Mouse (Mus musculus) limb, embryonic 12.5 days (tissue): ENCODE measurements around the gene Cpm. TPM values are rescaled to one million over a fixed set of nuclear protein-coding genes. Genes with fewer than 3 reads are reported as not detected.
A peak's percentile ranks its signal among the peaks of the same experiment; 100 is the strongest.

ENCODE experiments used
- ATAC-seq: fragments of 200-750 bp; cut with Nextera tagmentation; 2 replicates; pipeline ENCODE4 v1.8.0; 2017; ENCODE audit warnings: low read depth, moderate TSS enrichment; ENCODE audit not compliant: insufficient number of reproducible peaks, insufficient read depth, low FRiP score, low TSS enrichment
- H3K27ac ChIP-seq: fragments of 300-500 bp; sonication (generic); 2 replicates; pipeline ENCODE4 v1.5.1; 2016; ENCODE audit warnings: mild to moderate bottlenecking, moderate library complexity
- H3K27me3 ChIP-seq: fragments of 300-500 bp; sonication (generic); 2 replicates; pipeline ENCODE4 v1.6.1; 2016; ENCODE audit warnings: mild to moderate bottlenecking, moderate library complexity
- H3K36me3 ChIP-seq: fragments of 300-500 bp; sonication (generic); 2 replicates; pipeline ENCODE4 v1.6.1; 2016; ENCODE audit warnings: mild to moderate bottlenecking, moderate library complexity
- H3K4me1 ChIP-seq: fragments of 300-500 bp; sonication (generic); replicated peaks from 2 replicates; pipeline ENCODE4 v1.6.1; 2016
- H3K4me2 ChIP-seq: fragments of 300-500 bp; sonication (generic); 2 replicates; pipeline ENCODE4 v1.6.1; 2016; ENCODE audit warnings: mild to moderate bottlenecking, moderate library complexity
- H3K4me3 ChIP-seq: fragments of 300-500 bp; sonication (generic); replicated peaks from 2 replicates; pipeline ENCODE4 v1.5.1; 2016; ENCODE audit warnings: mild to moderate bottlenecking
- H3K9ac ChIP-seq: fragments of 300-500 bp; sonication (generic); replicated peaks from 2 replicates; pipeline ENCODE4 v1.6.1; 2016; ENCODE audit warnings: mild to moderate bottlenecking, moderate library complexity
- H3K9me3 ChIP-seq: fragments of 300-500 bp; sonication (generic); 2 replicates; pipeline ENCODE4 v1.6.1; 2016; ENCODE audit warnings: mild to moderate bottlenecking, moderate library complexity
- WGBS: fragments of 180-500 bp; shearing (Covaris S2); methylation state at CpG from one replicate; pipeline ENCODE4 v1.1.7; 2016; 5-methylcytosine and 5-hydroxymethylcytosine counted together
- polyA plus RNA-seq: library from polyadenylated mRNA; unstranded; fragments of >200 nt; fragmentation: Nextera tagmentation; extraction: Ambion mirVana; gene quantifications from 2 replicates; pipeline ENCODE4 v1.2.1, GENCODE M21; 2016

The Cpm gene
- polyA plus RNA-seq, 1 experiment from 2014 or later, result 30.0 TPM

- no peak overlapping the region for H3K27ac ChIP-seq
- H3K9ac ChIP-seq, result no peak overlapping the region
- H3K4me2 ChIP-seq, result no peak overlapping the region
- H3K4me3 ChIP-seq, result no peak overlapping the region
- H3K4me1 ChIP-seq, result peaks cover 11% of the 10 kb centered on the region; the same call in 1 of the 2 replicates
- H3K36me3 ChIP-seq, result 0 out of 2 replicates have a peak, but pooled peaks cover 4% of the 10 kb centered on the region
- ATAC-seq, result no peak
- 86% methylated on average over 5 of the region's 5 CpGs for WGBS
- H3K27me3 ChIP-seq, result peaks cover 11% of the 10 kb centered on the region; the same call in 1 of the 2 replicates
- H3K9me3 ChIP-seq, result no peaks in the 10 kb centered on the region
These were observed 4.4 kb downstream of the Cpm start for GRCm38 (mm10) chr10:117633564-117634208.

- Histone ChIP-seq H3K4me1 (0 out of 2 replicates have a peak, but pooled peaks cover 6% of the 10 kb centered on the region), H3K4me3 (no peak overlapping the region), H3K36me3 (0 out of 2 replicates have a peak, but pooled peaks cover 4% of the 10 kb centered on the region), H3K9ac (no peak overlapping the region), H3K9me3 (no peaks in the 10 kb centered on the region), H3K27me3 (peaks cover 11% of the 10 kb centered on the region; the same call in 1 of the 2 replicates), H3K4me2 (no peak overlapping the region), H3K27ac (no peak overlapping the region)
- no peak for ATAC-seq
- 87% methylated on average over 10 of the region's 10 CpGs for WGBS
These were observed 5.2 kb downstream of the Cpm start for GRCm38 (mm10) chr10:117634323-117635030.

- no peaks in the 10 kb centered on the region for H3K9me3 ChIP-seq
- WGBS, result 91% methylated on average over 8 of the region's 8 CpGs
- ATAC-seq, result no peak
These were observed 5.9 kb downstream of the Cpm start for GRCm38 (mm10) chr10:117635078-117635771.

GRCm38 (mm10) chr10:117635823-117636589, 6.7 kb downstream of the Cpm start:
- Histone ChIP-seq H3K27ac (no peak overlapping the region), H3K36me3 (0 out of 2 replicates have a peak, but pooled peaks cover 4% of the 10 kb centered on the region), H3K4me1 (peaks cover 8% of the 10 kb centered on the region), H3K4me3 (no peak overlapping the region), H3K9me3 (no peaks in the 10 kb centered on the region), H3K27me3 (peaks cover 4% of the 10 kb centered on the region; the same call in 1 of the 2 replicates), H3K4me2 (no peak overlapping the region), H3K9ac (no peak overlapping the region)
- no peak for ATAC-seq
- WGBS, result 85% methylated on average over 3 of the region's 3 CpGs

More at GRCm38 (mm10) chr10:117635078-117635771, 5.9 kb downstream of the Cpm start:
- no peak overlapping the region for H3K4me2 ChIP-seq
- H3K36me3 ChIP-seq, result 0 out of 2 replicates have a peak, but pooled peaks cover 4% of the 10 kb centered on the region
- peaks cover 11% of the 10 kb centered on the region; the same call in 1 of the 2 replicates for H3K27me3 ChIP-seq
- no peak overlapping the region for H3K9ac ChIP-seq
- no peak overlapping the region for H3K4me3 ChIP-seq
- H3K4me1 ChIP-seq, result peaks cover 7% of the 10 kb centered on the region
- no peak overlapping the region for H3K27ac ChIP-seq

GRCm38 (mm10) chr10:117637062-117637744, 7.9 kb downstream of the Cpm start:
- Histone ChIP-seq H3K9me3 (no peaks in the 10 kb centered on the region), H3K4me3 (no peak overlapping the region), H3K27ac (no peak overlapping the region), H3K4me2 (no peak overlapping the region), H3K36me3 (0 out of 2 replicates have a peak, but pooled peaks cover 4% of the 10 kb centered on the region), H3K27me3 (no peaks in the 10 kb centered on the region), H3K9ac (no peak overlapping the region), H3K4me1 (peaks cover 13% of the 10 kb centered on the region)
- 73% methylated on average over 9 of the region's 9 CpGs for WGBS
- ATAC-seq, result no peak

- H3K4me1 ChIP-seq, result peaks cover 14% of the 10 kb centered on the region
- ATAC-seq, result no peak
- H3K36me3 ChIP-seq, result 0 out of 2 replicates have a peak, but pooled peaks cover 4% of the 10 kb centered on the region
- H3K9ac ChIP-seq, result no peak overlapping the region
- no peak overlapping the region for H3K4me2 ChIP-seq
- 79% methylated on average over 9 of the region's 9 CpGs for WGBS
- H3K27me3 ChIP-seq, result no peaks in the 10 kb centered on the region
- H3K4me3 ChIP-seq, result no peak overlapping the region
- no peaks in the 10 kb centered on the region for H3K9me3 ChIP-seq
- H3K27ac ChIP-seq, result no peak overlapping the region
These were observed 8.7 kb downstream of the Cpm start for GRCm38 (mm10) chr10:117637745-117638577.

GRCm38 (mm10) chr10:117638578-117639220, 9.4 kb downstream of the Cpm start:
- H3K9me3 ChIP-seq, result no peaks in the 10 kb centered on the region
- WGBS, result 84% methylated on average over 7 of the region's 7 CpGs
- ATAC-seq, result no peak
- H3K9ac ChIP-seq, result no peak overlapping the region
- H3K4me3 ChIP-seq, result no peak overlapping the region
- H3K27me3 ChIP-seq, result no peaks in the 10 kb centered on the region
- H3K4me2 ChIP-seq, result no peak overlapping the region
- H3K4me1 ChIP-seq, result peaks cover 21% of the 10 kb centered on the region
- 0 out of 2 replicates have a peak, but pooled peaks cover 4% of the 10 kb centered on the region for H3K36me3 ChIP-seq
- no peak overlapping the region for H3K27ac ChIP-seq

GRCm38 (mm10) chr10:117639221-117639599, 9.9 kb downstream of the Cpm start:
- Histone ChIP-seq H3K36me3 (0 out of 2 replicates have a peak, but pooled peaks cover 4% of the 10 kb centered on the region), H3K4me1 (peaks cover 26% of the 10 kb centered on the region), H3K4me2 (no peak overlapping the region), H3K9me3 (no peaks in the 10 kb centered on the region), H3K4me3 (no peak overlapping the region), H3K27ac (no peak overlapping the region), H3K9ac (no peak overlapping the region), H3K27me3 (no peaks in the 10 kb centered on the region)
- 89% methylated on average over 8 of the region's 8 CpGs for WGBS
- ATAC-seq, result no peak

GRCm38 (mm10) chr10:117639899-117640594, 10.7 kb downstream of the Cpm start:
- WGBS, result 59% methylated on average over 21 of the region's 21 CpGs
- no peak overlapping the region for H3K4me2 ChIP-seq
- no peaks in the 10 kb centered on the region for H3K27me3 ChIP-seq
- ATAC-seq, result no peak
- H3K4me3 ChIP-seq, result no peak overlapping the region
- 0 out of 2 replicates have a peak overlapping the region, but pooled peaks have one; percentile 3 for H3K9ac ChIP-seq
- H3K36me3 ChIP-seq, result 0 out of 2 replicates have a peak, but pooled peaks cover 4% of the 10 kb centered on the region
- peaks cover 34% of the 10 kb centered on the region for H3K4me1 ChIP-seq
- no peaks in the 10 kb centered on the region for H3K9me3 ChIP-seq
- H3K27ac ChIP-seq, result no peak overlapping the region
